Mouse (Mus musculus) regulatory T cell (primary cell): ENCODE results near the gene Mrpl51.
"Not testable (repeated sequence)": the region's sequence is repeated elsewhere in the genome, so short reads cannot be mapped to it uniquely, and the experiment has no call there.

Experiments
- in situ Hi-C: fragments of 300-600 bp; cut with MboI, MseI; formaldehyde crosslinking; loops from one replicate; pipeline ENCODE4 v1.15.1; 2025; ENCODE audit warnings: high pct_unique_total_duplicates

Gene Mrpl51

GRCm38 (mm10) chr6:125159773-125160557, 31.6 kb upstream of the Mrpl51 start:
- in situ Hi-C loops, result no loop called here

- in situ Hi-C loops, result no loop called here
These were observed 31.1 kb upstream of the Mrpl51 start for GRCm38 (mm10) chr6:125160558-125160853.

GRCm38 (mm10) chr6:125160854-125161760, 30.5 kb upstream of the Mrpl51 start:
- in situ Hi-C loops, result no loop called here

GRCm38 (mm10) chr6:125161971-125162370, 29.6 kb upstream of the Mrpl51 start:
- in situ Hi-C loops, result not testable (repeated sequence)

- in situ Hi-C loops, result not testable (repeated sequence)
These were observed 28.8 kb upstream of the Mrpl51 start for GRCm38 (mm10) chr6:125162615-125163305.

GRCm38 (mm10) chr6:125163801-125164657, 27.6 kb upstream of the Mrpl51 start:
- in situ Hi-C loops, result no loop called here

- in situ Hi-C loops, result no loop called here
These were observed 26.8 kb upstream of the Mrpl51 start for GRCm38 (mm10) chr6:125164672-125165327.

- in situ Hi-C loops, result no loop called here
These were observed 26.2 kb upstream of the Mrpl51 start for GRCm38 (mm10) chr6:125165328-125165891.

- in situ Hi-C loops, result no loop called here
These were observed 25.4 kb upstream of the Mrpl51 start, which contains the start of gene Gapdh for GRCm38 (mm10) chr6:125166051-125166751. Gene Gapdh (minus strand): TSS chr6:125166467.

- in situ Hi-C loops, result no loop called here
These were observed 24.5 kb upstream of the Mrpl51 start for GRCm38 (mm10) chr6:125166861-125167650.

- in situ Hi-C loops, result no loop called here
These were observed 23.5 kb upstream of the Mrpl51 start for GRCm38 (mm10) chr6:125168086-125168485.

GRCm38 (mm10) chr6:125170194-125170593, 21.4 kb upstream of the Mrpl51 start:
- in situ Hi-C loops, result loop anchor here (5.0 kb wide), 1 partner anchor 48 kb away; no protein-coding TSS in a partner anchor

- in situ Hi-C loops, result loop anchor here (5.0 kb wide), 1 partner anchor 50 kb away; no protein-coding TSS in a partner anchor
These were observed 19.1 kb upstream of the Mrpl51 start for GRCm38 (mm10) chr6:125172474-125172873.

GRCm38 (mm10) chr6:125173256-125173655, 18.3 kb upstream of the Mrpl51 start:
- in situ Hi-C loops, result loop anchor here (5.0 kb wide), 1 partner anchor 51 kb away; no protein-coding TSS in a partner anchor

- in situ Hi-C loops, result no loop called here
These were observed 16.1 kb upstream of the Mrpl51 start for GRCm38 (mm10) chr6:125175469-125175868.

GRCm38 (mm10) chr6:125179601-125180000, 12.0 kb upstream of the Mrpl51 start:
- in situ Hi-C loops, result no loop called here

GRCm38 (mm10) chr6:125182133-125182532, 9.5 kb upstream of the Mrpl51 start:
- in situ Hi-C loops, result no loop called here

- in situ Hi-C loops, result no loop called here
These were observed 5.4 kb upstream of the Mrpl51 start for GRCm38 (mm10) chr6:125186203-125186602.

- in situ Hi-C loops, result no loop called here
These were observed 785 bp upstream of the Mrpl51 start for GRCm38 (mm10) chr6:125190816-125191215.
